Mouse (Mus musculus): Measurements from ENCODE around the gene Spsb4. TPM values are rescaled to one million over a fixed set of nuclear protein-coding genes. Genes with fewer than 3 reads are reported as not detected.

Gene Spsb4
- polyA plus RNA-seq, 1 experiment from 2014 or later = 174 TPM

DNA sequence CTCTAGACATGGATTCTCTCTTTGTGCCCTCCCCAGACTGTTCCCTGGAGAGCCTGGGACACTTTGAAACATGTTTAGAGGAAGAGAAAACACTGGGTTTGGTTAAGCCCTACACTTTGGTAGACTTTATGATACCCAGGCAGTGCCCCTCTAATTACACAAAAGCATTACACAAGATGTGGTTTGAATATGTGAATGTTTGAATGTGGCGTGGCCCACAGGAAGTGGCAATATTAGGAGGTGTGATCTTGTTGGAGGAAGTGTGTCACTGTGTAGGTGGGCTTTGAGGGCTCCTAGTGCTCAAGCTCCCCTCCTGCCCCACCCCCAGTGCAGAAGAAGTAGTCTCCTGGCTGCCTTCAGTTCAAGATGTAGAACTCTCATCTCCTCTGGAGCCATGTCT, 122.0 kb downstream of the Spsb4 start:
- Histone ChIP-seq H3K27me3 (ENCODE audit: low read depth, poor library complexity, severe bottlenecking) (no peaks in the 10 kb centered on the region), H3K4me1 (peaks cover 22% of the 10 kb centered on the region), H3K36me3 (no peaks in the 10 kb centered on the region), H3K4me3 (no peak overlapping the region), H3K27ac (replicated peaks) (no peak overlapping the region), H3K9me3 (replicated peaks) (peaks cover 10% of the 10 kb centered on the region; the same call in 1 of the 2 replicates)
- DNase-seq (ENCODE audit: low spot score) = no peak
- WGBS = 94% methylated on average over 1 of the region's 1 CpGs

GRCm38 (mm10) chr9:96893582-96893981, 125.1 kb downstream of the Spsb4 start:
- Histone ChIP-seq H3K36me3 (no peaks in the 10 kb centered on the region), H3K4me3 (no peak overlapping the region), H3K4me1 (peaks cover 51% of the 10 kb centered on the region), H3K27me3 (ENCODE audit: low read depth, poor library complexity, severe bottlenecking) (peaks cover 17% of the 10 kb centered on the region), H3K27ac (replicated peaks) (peak overlapping the region; percentile 94), H3K9me3 (replicated peaks) (peaks cover 10% of the 10 kb centered on the region; the same call in 1 of the 2 replicates)
- 51% methylated on average over 5 of the region's 5 CpGs for WGBS
- no peak for DNase-seq (ENCODE audit: low spot score)

Other genes with a start within 250 kb of the Spsb4 start
- 49.1 and 56.6 TPM in 2 replicates for gene Pxylp1, start 126.2 kb downstream of the Spsb4 start, polyA plus RNA-seq (2016; fragmentation: Nextera tagmentation; extraction: Ambion mirVana)
- 61.2 and 66.5 TPM in 2 replicates for gene Slc25a36, start 92.3 kb upstream of the Spsb4 start, polyA plus RNA-seq (2016; fragmentation: Nextera tagmentation; extraction: Ambion mirVana)